Mouse (Mus musculus) kidney, postnatal 0 days (tissue): ENCODE results near the gene Iqsec1. TPM values are rescaled to one million over a fixed set of nuclear protein-coding genes. Genes with fewer than 3 reads are reported as not detected.
"Not testable (repeated sequence)": the region's sequence is repeated elsewhere in the genome, so short reads cannot be mapped to it uniquely, and the experiment has no call there.

Experiments used
- ATAC-seq: fragments of 200-750 bp; cut with Nextera tagmentation; replicated peaks from 2 replicates; pipeline ENCODE4 v1.8.0; 2017; ENCODE audit warnings: low read depth, moderate number of reproducible peaks, moderate TSS enrichment, moderate library complexity; ENCODE audit not compliant: low FRiP score
- DNase-seq: peaks from one replicate; pipeline ENCODE4 v3.0.0-alpha.2; 2016; ENCODE audit warnings: low spot score
- H3K27ac ChIP-seq: fragments of 300-500 bp; sonication (generic); 2 replicates; pipeline ENCODE4 v1.5.1; 2014; ENCODE audit warnings: mild to moderate bottlenecking
- H3K27me3 ChIP-seq: fragments of 300-500 bp; sonication (generic); 2 replicates; pipeline ENCODE4 v1.6.1; 2014; ENCODE audit warnings: low read length, mixed read lengths; ENCODE audit not compliant: insufficient read depth
- H3K36me3 ChIP-seq: fragments of 300-500 bp; sonication (generic); 2 replicates; pipeline ENCODE4 v1.6.1; 2014; ENCODE audit warnings: low read length, mixed read lengths; ENCODE audit not compliant: insufficient read depth
- H3K4me1 ChIP-seq: fragments of 300-500 bp; sonication (generic); replicated peaks from 2 replicates; pipeline ENCODE4 v1.6.1; 2014; ENCODE audit warnings: antibody characterized with exemption, low read length, mixed read lengths; ENCODE audit not compliant: insufficient read depth
- H3K4me2 ChIP-seq: fragments of 300-500 bp; sonication (generic); 2 replicates; pipeline ENCODE4 v1.6.1; 2014; ENCODE audit warnings: mild to moderate bottlenecking, low read length, moderate library complexity, mixed read lengths
- H3K4me3 ChIP-seq: fragments of 300-500 bp; sonication (generic); replicated peaks from 2 replicates; pipeline ENCODE4 v1.5.1; 2014; ENCODE audit warnings: low read depth, low read length
- H3K9ac ChIP-seq: fragments of 300-500 bp; sonication (generic); 2 replicates; pipeline ENCODE4 v1.6.1; 2014; ENCODE audit warnings: low read depth, low read length
- H3K9me3 ChIP-seq: fragments of 300-500 bp; sonication (generic); replicated peaks from 2 replicates; pipeline ENCODE4 v1.6.1; 2016; ENCODE audit warnings: low read length, inconsistent platforms, mixed read lengths
- CTCF ChIP-seq: IDR thresholded peaks from 2 replicates; pipeline ENCODE4 v1.5.1; 2016; ENCODE audit warnings: antibody characterized with exemption, low read depth, mild to moderate bottlenecking, moderate library complexity
- WGBS: fragments of 180-500 bp; shearing (Covaris S2); extraction: QIAGEN DNeasy Blood & Tissue Kit; methylation state at CpG from one replicate; pipeline ENCODE4 v1.1.7; 2014; 5-methylcytosine and 5-hydroxymethylcytosine counted together
- polyA plus RNA-seq: library from polyadenylated mRNA; unstranded; fragments of >200 nt; fragmentation: Nextera tagmentation; extraction: Ambion mirVana; gene quantifications from 2 replicates; pipeline ENCODE4 v1.2.1, GENCODE M21; 2015

Gene Iqsec1
- polyA plus RNA-seq, 1 experiment from 2014 or later = 12.3 TPM

GRCm38 (mm10) chr6:90643057-90643456 lies 345.4 kb downstream of the Iqsec1 start:
- no peak for ATAC-seq

GRCm38 (mm10) chr6:90635611-90636010 lies 352.9 kb downstream of the Iqsec1 start:
- TF ChIP-seq CTCF = no peak
- DNase-seq = no peak
- Histone ChIP-seq H3K9me3 (no peaks in the 10 kb centered on the region), H3K4me1 (no peaks in the 10 kb centered on the region), H3K4me3 (no peak overlapping the region), H3K9ac (no peak overlapping the region), H3K27me3 (no peaks in the 10 kb centered on the region), H3K27ac (no peak overlapping the region), H3K4me2 (no peak overlapping the region), H3K36me3 (no peaks in the 10 kb centered on the region)
- no peak for ATAC-seq
- 64% methylated on average over 3 of the region's 3 CpGs for WGBS

More at GRCm38 (mm10) chr6:90643057-90643456, 345.4 kb downstream of the Iqsec1 start:
- DNase-seq = no peak
- no peaks in the 10 kb centered on the region for H3K36me3 ChIP-seq
- no peaks in the 10 kb centered on the region for H3K9me3 ChIP-seq
- no peak overlapping the region for H3K4me2 ChIP-seq
- H3K9ac ChIP-seq = no peak overlapping the region
- H3K27me3 ChIP-seq = no peaks in the 10 kb centered on the region
- H3K4me1 ChIP-seq = no peaks in the 10 kb centered on the region
- TF ChIP-seq CTCF = no peak
- H3K27ac ChIP-seq = no peak overlapping the region
- 87% methylated on average over 3 of the region's 3 CpGs for WGBS
- H3K4me3 ChIP-seq = no peak overlapping the region

GRCm38 (mm10) chr6:90635081-90635480 lies 353.4 kb downstream of the Iqsec1 start:
- no peaks in the 10 kb centered on the region for H3K9me3 ChIP-seq
- H3K36me3 ChIP-seq = no peaks in the 10 kb centered on the region
- no peaks in the 10 kb centered on the region for H3K4me1 ChIP-seq
- no peak for DNase-seq
- H3K9ac ChIP-seq = no peak overlapping the region
- 49% methylated on average over 4 of the region's 4 CpGs for WGBS
- H3K4me2 ChIP-seq = no peak overlapping the region
- H3K27me3 ChIP-seq = no peaks in the 10 kb centered on the region
- no peak overlapping the region for H3K27ac ChIP-seq
- ATAC-seq = no peak
- H3K4me3 ChIP-seq = no peak overlapping the region
- TF ChIP-seq CTCF = no peak

GRCm38 (mm10) chr6:90632526-90632925 lies 356.0 kb downstream of the Iqsec1 start:
- not testable (repeated sequence) for H3K27ac ChIP-seq, H3K9me3 ChIP-seq, ATAC-seq, H3K27me3 ChIP-seq, DNase-seq, H3K9ac ChIP-seq, H3K36me3 ChIP-seq, H3K4me2 ChIP-seq, H3K4me1 ChIP-seq, H3K4me3 ChIP-seq
- 76% methylated on average over 3 of the region's 3 CpGs for WGBS
- peak; percentile 61 for TF ChIP-seq CTCF

GRCm38 (mm10) chr6:90630427-90630826 lies 358.1 kb downstream of the Iqsec1 start:
- ATAC-seq = no peak
- 93% methylated on average over 7 of the region's 7 CpGs for WGBS

GRCm38 (mm10) chr6:90629506-90629905 lies 359.0 kb downstream of the Iqsec1 start:
- no peak overlapping the region for H3K4me2 ChIP-seq
- H3K27me3 ChIP-seq = no peaks in the 10 kb centered on the region
- TF ChIP-seq CTCF = no peak
- no peaks in the 10 kb centered on the region for H3K36me3 ChIP-seq
- WGBS = 82% methylated on average over 6 of the region's 6 CpGs
- ATAC-seq = no peak
- no peak overlapping the region for H3K27ac ChIP-seq
- no peak for DNase-seq
- 0 out of 2 replicates have a peak, but pooled peaks cover 5% of the 10 kb centered on the region for H3K4me1 ChIP-seq
- no peak overlapping the region for H3K4me3 ChIP-seq
- no peak overlapping the region for H3K9ac ChIP-seq
- no peaks in the 10 kb centered on the region for H3K9me3 ChIP-seq

More at GRCm38 (mm10) chr6:90630427-90630826, 358.1 kb downstream of the Iqsec1 start:
- H3K27me3 ChIP-seq = no peaks in the 10 kb centered on the region
- H3K9me3 ChIP-seq = no peaks in the 10 kb centered on the region
- no peak overlapping the region for H3K27ac ChIP-seq
- H3K36me3 ChIP-seq = no peaks in the 10 kb centered on the region
- DNase-seq = no peak
- TF ChIP-seq CTCF = no peak
- H3K4me2 ChIP-seq = no peak overlapping the region
- H3K9ac ChIP-seq = no peak overlapping the region
- 0 out of 2 replicates have a peak, but pooled peaks cover under 1% of the 10 kb centered on the region for H3K4me1 ChIP-seq
- no peak overlapping the region for H3K4me3 ChIP-seq

GRCm38 (mm10) chr6:90627556-90627955 lies 360.9 kb downstream of the Iqsec1 start:
- Histone ChIP-seq H3K4me3 (no peak overlapping the region), H3K27me3 (no peaks in the 10 kb centered on the region), H3K4me2 (no peak overlapping the region), H3K9ac (no peak overlapping the region), H3K9me3 (no peaks in the 10 kb centered on the region), H3K36me3 (no peaks in the 10 kb centered on the region), H3K27ac (no peak overlapping the region), H3K4me1 (0 out of 2 replicates have a peak, but pooled peaks cover 5% of the 10 kb centered on the region)
- no peak for TF ChIP-seq CTCF
- ATAC-seq (no peak), DNase-seq (no peak)
- 89% methylated on average over 4 of the region's 4 CpGs for WGBS
